Mouse (Mus musculus): ENCODE data around the gene Ly86. TPM values are rescaled to one million over a fixed set of nuclear protein-coding genes. Genes with fewer than 3 reads are reported as not detected.

Ly86 gene
- polyA plus RNA-seq, 1 experiment from 2014 or later: 12.0 TPM

- no peaks in the 10 kb centered on the region for H3K9me3 ChIP-seq
- no peaks in the 10 kb centered on the region for H3K27me3 ChIP-seq
- no peak for ATAC-seq (ENCODE audit: low FRiP score)
- no peak overlapping the region for H3K4me3 ChIP-seq
- no peak overlapping the region for H3K9ac ChIP-seq
- no peaks in the 10 kb centered on the region for H3K4me1 ChIP-seq (replicated peaks)
- WGBS: 91% methylated on average over 10 of the region's 10 CpGs
- no peaks in the 10 kb centered on the region for H3K36me3 ChIP-seq
- H3K27ac ChIP-seq: no peak overlapping the region
- no peak overlapping the region for H3K4me2 ChIP-seq
Measured at GRCm38 (mm10) chr13:37355642-37356331, 10.8 kb downstream of the Ly86 start.

- no peaks in the 10 kb centered on the region for H3K9me3 ChIP-seq
- 84% methylated on average over 2 of the region's 2 CpGs for WGBS
Measured at GRCm38 (mm10) chr13:37356549-37356948, 11.5 kb downstream of the Ly86 start.

GRCm38 (mm10) chr13:37358112-37358511 lies 13.1 kb downstream of the Ly86 start:
- Histone ChIP-seq H3K4me2 (no peak overlapping the region), H3K36me3 (no peaks in the 10 kb centered on the region), H3K9ac (no peak overlapping the region), H3K27ac (no peak overlapping the region), H3K9me3 (no peaks in the 10 kb centered on the region), H3K27me3 (no peaks in the 10 kb centered on the region), H3K4me1 (replicated peaks) (no peaks in the 10 kb centered on the region), H3K4me3 (no peak overlapping the region)
- WGBS: 91% methylated on average over 2 of the region's 2 CpGs
- no peak for ATAC-seq (ENCODE audit: low FRiP score)

More at GRCm38 (mm10) chr13:37356549-37356948, 11.5 kb downstream of the Ly86 start:
- no peak for ATAC-seq (ENCODE audit: low FRiP score)
- Histone ChIP-seq H3K4me3 (no peak overlapping the region), H3K4me1 (replicated peaks) (no peaks in the 10 kb centered on the region), H3K36me3 (no peaks in the 10 kb centered on the region), H3K27ac (no peak overlapping the region), H3K27me3 (no peaks in the 10 kb centered on the region), H3K4me2 (no peak overlapping the region), H3K9ac (no peak overlapping the region)

GRCm38 (mm10) chr13:37361249-37361648 lies 16.2 kb downstream of the Ly86 start:
- H3K9ac ChIP-seq: no peak overlapping the region
- H3K36me3 ChIP-seq: no peaks in the 10 kb centered on the region
- no peak overlapping the region for H3K4me2 ChIP-seq
- H3K4me1 ChIP-seq (replicated peaks): no peaks in the 10 kb centered on the region
- WGBS: 87% methylated on average over 1 of the region's 1 CpGs
- ATAC-seq (ENCODE audit: low FRiP score): no peak
- no peak overlapping the region for H3K27ac ChIP-seq
- H3K4me3 ChIP-seq: no peak overlapping the region
- no peaks in the 10 kb centered on the region for H3K9me3 ChIP-seq
- no peaks in the 10 kb centered on the region for H3K27me3 ChIP-seq

GRCm38 (mm10) chr13:37364351-37364750 lies 19.3 kb downstream of the Ly86 start:
- Histone ChIP-seq H3K9ac (no peak overlapping the region), H3K4me1 (replicated peaks) (no peaks in the 10 kb centered on the region), H3K27ac (no peak overlapping the region), H3K9me3 (no peaks in the 10 kb centered on the region), H3K4me3 (no peak overlapping the region), H3K27me3 (no peaks in the 10 kb centered on the region), H3K4me2 (no peak overlapping the region), H3K36me3 (no peaks in the 10 kb centered on the region)
- no peak for ATAC-seq (ENCODE audit: low FRiP score)
- WGBS: 77% methylated on average over 5 of the region's 5 CpGs

- no peak for ATAC-seq (ENCODE audit: low FRiP score)
- Histone ChIP-seq H3K36me3 (no peaks in the 10 kb centered on the region), H3K27ac (no peak overlapping the region), H3K4me2 (no peak overlapping the region), H3K27me3 (no peaks in the 10 kb centered on the region), H3K9ac (no peak overlapping the region), H3K9me3 (no peaks in the 10 kb centered on the region), H3K4me1 (replicated peaks) (no peaks in the 10 kb centered on the region; the same call in 1 of the 2 replicates), H3K4me3 (no peak overlapping the region)
- 62% methylated on average over 5 of the region's 5 CpGs for WGBS
Measured at GRCm38 (mm10) chr13:37376411-37376810, 31.4 kb downstream of the Ly86 start.

GRCm38 (mm10) chr13:37388222-37389202 lies 43.5 kb downstream of the Ly86 start:
- H3K4me3 ChIP-seq: no peak overlapping the region
- peak; percentile 80 for ATAC-seq (ENCODE audit: low FRiP score)
- H3K4me2 ChIP-seq: peak overlapping the region; percentile 13; the same call in 1 of the 2 replicates
- H3K36me3 ChIP-seq: no peaks in the 10 kb centered on the region
- H3K9ac ChIP-seq: no peak overlapping the region
- H3K27me3 ChIP-seq: no peaks in the 10 kb centered on the region
- H3K4me1 ChIP-seq (replicated peaks): peaks cover 17% of the 10 kb centered on the region
- no peaks in the 10 kb centered on the region for H3K9me3 ChIP-seq
- 41% methylated on average over 9 of the region's 9 CpGs for WGBS
- peak overlapping the region; percentile 63 for H3K27ac ChIP-seq

GRCm38 (mm10) chr13:37389296-37389695 lies 44.3 kb downstream of the Ly86 start:
- no peak for ATAC-seq (ENCODE audit: low FRiP score)
- Histone ChIP-seq H3K36me3 (no peaks in the 10 kb centered on the region), H3K9ac (no peak overlapping the region), H3K27ac (peak overlapping the region; percentile 63), H3K9me3 (no peaks in the 10 kb centered on the region), H3K4me3 (no peak overlapping the region), H3K27me3 (no peaks in the 10 kb centered on the region), H3K4me1 (replicated peaks) (peaks cover 17% of the 10 kb centered on the region), H3K4me2 (no peak overlapping the region)
- 77% methylated on average over 5 of the region's 5 CpGs for WGBS

- Histone ChIP-seq H3K4me1 (replicated peaks) (0 out of 2 replicates have a peak, but pooled peaks cover 3% of the 10 kb centered on the region), H3K4me3 (no peak overlapping the region), H3K9ac (no peak overlapping the region), H3K27ac (no peak overlapping the region), H3K27me3 (no peaks in the 10 kb centered on the region), H3K9me3 (no peaks in the 10 kb centered on the region), H3K4me2 (no peak overlapping the region), H3K36me3 (no peaks in the 10 kb centered on the region)
- 78% methylated on average over 4 of the region's 4 CpGs for WGBS
- ATAC-seq (ENCODE audit: low FRiP score): no peak
Measured at GRCm38 (mm10) chr13:37398791-37399190, 53.8 kb downstream of the Ly86 start.

- H3K27me3 ChIP-seq: no peaks in the 10 kb centered on the region
- WGBS: 91% methylated on average over 8 of the region's 8 CpGs
Measured at GRCm38 (mm10) chr13:37399340-37399739, 54.3 kb downstream of the Ly86 start.

GRCm38 (mm10) chr13:37402421-37402820 lies 57.4 kb downstream of the Ly86 start:
- Histone ChIP-seq H3K36me3 (no peaks in the 10 kb centered on the region), H3K27ac (no peak overlapping the region), H3K9me3 (no peaks in the 10 kb centered on the region), H3K4me3 (no peak overlapping the region), H3K27me3 (no peaks in the 10 kb centered on the region), H3K4me2 (no peak overlapping the region), H3K9ac (no peak overlapping the region), H3K4me1 (replicated peaks) (no peaks in the 10 kb centered on the region)
- ATAC-seq (ENCODE audit: low FRiP score): no peak
- WGBS: 49% methylated on average over 3 of the region's 3 CpGs

More at GRCm38 (mm10) chr13:37399340-37399739, 54.3 kb downstream of the Ly86 start:
- no peak overlapping the region for H3K9ac ChIP-seq
- no peaks in the 10 kb centered on the region for H3K9me3 ChIP-seq
- no peak overlapping the region for H3K4me3 ChIP-seq
- no peak overlapping the region for H3K27ac ChIP-seq
- no peaks in the 10 kb centered on the region for H3K36me3 ChIP-seq
- ATAC-seq (ENCODE audit: low FRiP score): no peak
- no peak overlapping the region for H3K4me2 ChIP-seq
- H3K4me1 ChIP-seq (replicated peaks): 0 out of 2 replicates have a peak, but pooled peaks cover 3% of the 10 kb centered on the region

GRCm38 (mm10) chr13:37403708-37404107 lies 58.7 kb downstream of the Ly86 start:
- WGBS: 96% methylated on average over 2 of the region's 2 CpGs

More at GRCm38 (mm10) chr13:37403708-37404107, 58.7 kb downstream of the Ly86 start:
- no peak overlapping the region for H3K4me3 ChIP-seq
- H3K27ac ChIP-seq: no peak overlapping the region
- no peak for ATAC-seq (ENCODE audit: low FRiP score)
- H3K27me3 ChIP-seq: no peaks in the 10 kb centered on the region
- H3K4me2 ChIP-seq: no peak overlapping the region
- H3K9me3 ChIP-seq: no peaks in the 10 kb centered on the region
- no peak overlapping the region for H3K9ac ChIP-seq
- no peaks in the 10 kb centered on the region for H3K4me1 ChIP-seq (replicated peaks)
- no peaks in the 10 kb centered on the region for H3K36me3 ChIP-seq

Measured in hindbrain, embryonic 13.5 days (tissue).